Mouse (Mus musculus) erythroblast, embryonic 14.5 days (primary cell): ENCODE results near the gene Gdf5. TPM values are rescaled to one million over a fixed set of nuclear protein-coding genes. Genes with fewer than 3 reads are reported as not detected.
A peak's percentile ranks its signal among the peaks of the same experiment; 100 is the strongest.

ENCODE experiments used
- H3K27me3 ChIP-seq: 2 replicates; pipeline ENCODE4 v1.6.1; 2012; ENCODE audit warnings: inconsistent platforms; ENCODE audit not compliant: control insufficient read depth
- H3K36me3 ChIP-seq: 2 replicates; pipeline ENCODE4 v1.6.1; 2012; ENCODE audit warnings: mild to moderate bottlenecking, inconsistent platforms; ENCODE audit not compliant: control insufficient read depth
- H3K4me1 ChIP-seq: 2 replicates; pipeline ENCODE4 v1.6.1; 2012; ENCODE audit warnings: inconsistent platforms; ENCODE audit not compliant: control insufficient read depth
- H3K4me3 ChIP-seq: replicated peaks from 2 replicates; pipeline ENCODE3; 2012; ENCODE audit warnings: moderate library complexity, mild to moderate bottlenecking, inconsistent platforms
- H3K9me3 ChIP-seq: 2 replicates; pipeline ENCODE4 v1.6.1; 2012; ENCODE audit warnings: low read length, inconsistent platforms, mixed read lengths; ENCODE audit not compliant: control insufficient read depth
- GATA1 ChIP-seq: IDR thresholded peaks from 2 replicates; pipeline ENCODE4 v1.6.1; 2012; ENCODE audit warnings: low read length, inconsistent platforms, mixed read lengths
- TAL1 ChIP-seq: IDR thresholded peaks from 3 replicates; pipeline ENCODE4 v1.6.1; 2012; ENCODE audit warnings: low read length, inconsistent platforms, mixed read lengths
- polyA plus RNA-seq: library from polyadenylated mRNA; stranded (reverse); fragments of >175 nt; gene quantifications from 2 replicates; pipeline ENCODE4 v1.2.3, GENCODE M21; 2012

Gene Gdf5
- 0.04 TPM in 1 of 2 replicates, not detected in the other for polyA plus RNA-seq

DNA sequence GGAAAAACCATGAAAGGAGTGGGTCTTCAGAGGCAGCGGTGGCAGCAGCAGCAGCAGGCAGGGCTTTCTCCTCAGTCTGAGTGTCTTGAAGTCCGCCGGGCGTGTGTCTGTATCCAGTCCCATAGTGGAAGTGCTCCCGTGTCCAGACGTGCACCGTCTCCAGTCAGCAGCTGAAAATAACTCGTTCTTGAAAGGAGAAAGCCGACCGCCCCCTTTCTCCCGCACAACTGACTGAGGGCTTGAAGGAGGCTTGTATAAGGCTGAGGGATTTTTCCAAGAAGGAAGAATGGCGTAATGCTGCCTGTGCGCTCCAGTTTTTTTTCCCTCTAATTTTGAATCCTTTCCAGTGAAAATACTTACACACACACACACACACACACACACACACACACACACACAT lies at the start of gene Gdf5:
TSS of gene Gdf5 (minus strand) at position 244 of the 400 bp plus-strand sequence.
- no peak for TF ChIP-seq GATA1
- no peak for TF ChIP-seq TAL1
- H3K27me3 ChIP-seq: peaks cover 3% of the 10 kb centered on the region; the same call in 1 of the 2 replicates

DNA sequence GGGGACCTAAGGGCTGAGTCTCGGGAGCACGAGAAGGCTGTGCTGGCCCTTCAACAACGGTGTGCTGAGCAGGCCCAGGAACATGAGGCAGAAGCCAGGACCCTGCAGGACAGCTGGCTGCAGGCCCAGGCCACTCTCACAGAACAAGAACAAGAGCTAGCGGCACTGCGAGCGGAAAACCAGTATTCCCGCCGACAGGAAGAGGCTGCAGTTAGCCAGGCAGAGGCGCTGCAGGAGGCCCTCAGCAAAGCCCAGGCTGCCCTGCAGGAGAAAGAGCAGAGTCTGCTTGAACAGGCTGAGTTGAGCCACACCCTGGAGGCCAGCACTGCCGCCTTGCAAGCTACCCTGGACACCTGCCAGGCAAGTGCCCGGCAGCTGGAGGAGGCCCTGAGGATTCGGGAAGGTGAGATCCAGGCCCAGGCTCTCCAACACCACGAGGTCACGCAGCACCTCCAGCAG lies 46.7 kb upstream of the Gdf5 start:
- Histone ChIP-seq H3K9me3 (no peaks in the 10 kb centered on the region), H3K4me3 (peak overlapping the region; percentile 67), H3K36me3 (peaks cover 93% of the 10 kb centered on the region), H3K4me1 (peaks cover 95% of the 10 kb centered on the region), H3K27me3 (no peaks in the 10 kb centered on the region)
- TF ChIP-seq TAL1: no peak
- TF ChIP-seq GATA1: no peak

More for the DNA sequence above, at the start of gene Gdf5:
- Histone ChIP-seq H3K9me3 (no peaks in the 10 kb centered on the region), H3K4me3 (no peak within 1 kb of the TSS), H3K4me1 (peaks cover 38% of the 10 kb centered on the region), H3K36me3 (no peaks in the 10 kb centered on the region)

GRCm38 (mm10) chr2:155991151-155991550 lies 46.0 kb upstream of the Gdf5 start:
- H3K36me3 ChIP-seq: peaks cover 92% of the 10 kb centered on the region
- H3K27me3 ChIP-seq: no peaks in the 10 kb centered on the region
- H3K9me3 ChIP-seq: no peaks in the 10 kb centered on the region
- TF ChIP-seq TAL1 (no peak), GATA1 (no peak)
- peak overlapping the region; percentile 67 for H3K4me3 ChIP-seq
- peaks cover 96% of the 10 kb centered on the region for H3K4me1 ChIP-seq

GRCm38 (mm10) chr2:155989085-155989484 lies 43.9 kb upstream of the Gdf5 start:
- H3K36me3 ChIP-seq: peaks cover 92% of the 10 kb centered on the region
- H3K27me3 ChIP-seq: no peaks in the 10 kb centered on the region
- peak; percentile 85 for TF ChIP-seq GATA1
- TF ChIP-seq TAL1: peak; percentile 67
- no peaks in the 10 kb centered on the region for H3K9me3 ChIP-seq
- H3K4me3 ChIP-seq: peak overlapping the region; percentile 67
- H3K4me1 ChIP-seq: peaks cover 87% of the 10 kb centered on the region

GRCm38 (mm10) chr2:155987131-155987530 lies 42.0 kb upstream of the Gdf5 start:
- Histone ChIP-seq H3K36me3 (peaks cover 91% of the 10 kb centered on the region), H3K4me1 (peaks cover 67% of the 10 kb centered on the region), H3K4me3 (peak overlapping the region; percentile 67), H3K27me3 (no peaks in the 10 kb centered on the region), H3K9me3 (no peaks in the 10 kb centered on the region)
- TF ChIP-seq GATA1 (no peak), TAL1 (no peak)

- no peaks in the 10 kb centered on the region for H3K27me3 ChIP-seq
- peaks cover 91% of the 10 kb centered on the region for H3K36me3 ChIP-seq
- H3K9me3 ChIP-seq: no peaks in the 10 kb centered on the region
- H3K4me3 ChIP-seq: no peak overlapping the region
- TF ChIP-seq GATA1: no peak
- no peak for TF ChIP-seq TAL1
- peaks cover 54% of the 10 kb centered on the region for H3K4me1 ChIP-seq
Measured at GRCm38 (mm10) chr2:155985776-155986175, 40.6 kb upstream of the Gdf5 start.

- no peaks in the 10 kb centered on the region for H3K27me3 ChIP-seq
- peaks cover 6% of the 10 kb centered on the region for H3K4me1 ChIP-seq
- TF ChIP-seq TAL1 (0 out of 3 replicates have a peak, but pooled peaks have one; percentile 9), GATA1 (no peak)
- H3K36me3 ChIP-seq: peaks cover 84% of the 10 kb centered on the region
- no peaks in the 10 kb centered on the region for H3K9me3 ChIP-seq
- H3K4me3 ChIP-seq: no peak overlapping the region
Measured at GRCm38 (mm10) chr2:155979328-155979991, 34.3 kb upstream of the Gdf5 start.

GRCm38 (mm10) chr2:155974087-155974731 lies 29.0 kb upstream of the Gdf5 start:
- Histone ChIP-seq H3K27me3 (no peaks in the 10 kb centered on the region), H3K36me3 (peaks cover 80% of the 10 kb centered on the region), H3K4me3 (no peak overlapping the region), H3K4me1 (peaks cover 16% of the 10 kb centered on the region), H3K9me3 (no peaks in the 10 kb centered on the region)
- no peak for TF ChIP-seq TAL1
- no peak for TF ChIP-seq GATA1

DNA sequence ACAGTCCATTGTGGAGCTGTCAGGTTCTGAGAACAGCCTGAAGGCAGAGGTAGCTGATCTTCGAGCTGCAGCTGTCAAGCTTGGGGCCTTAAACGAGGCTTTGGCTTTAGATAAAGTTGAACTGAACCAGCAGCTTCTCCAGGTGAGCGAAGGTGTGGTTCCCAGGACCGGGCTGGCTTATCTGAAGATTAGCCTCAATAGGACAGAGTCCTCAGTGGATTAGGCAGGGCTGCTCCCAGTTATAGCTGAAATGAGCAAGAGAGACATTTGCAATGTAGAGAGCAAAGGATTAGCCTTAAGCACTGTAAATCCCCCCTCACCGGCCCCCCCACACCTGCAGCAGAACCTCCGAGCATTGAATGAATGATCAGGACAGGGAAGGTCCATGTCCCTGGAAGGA lies 28.2 kb upstream of the Gdf5 start:
- Histone ChIP-seq H3K36me3 (peaks cover 85% of the 10 kb centered on the region), H3K9me3 (no peaks in the 10 kb centered on the region), H3K27me3 (no peaks in the 10 kb centered on the region), H3K4me1 (peaks cover 13% of the 10 kb centered on the region), H3K4me3 (no peak overlapping the region)
- TF ChIP-seq GATA1 (no peak), TAL1 (no peak)
